7 mouse cellular contexts compared by ENCODE assay signal in genomic region chr10:80166136-80166535, GRCm38 (mm10). TPM values are rescaled to one million over a fixed set of nuclear protein-coding genes. Genes with fewer than 3 reads are reported as not detected.
A peak's percentile ranks its signal among the peaks of the same experiment; 100 is the strongest.
DNase-seq lines count a peak whose midpoint lies in the region; ATAC-seq and TF ChIP-seq lines count a peak whose summit lies in the region.
"Not testable (repeated sequence)": the region's sequence is repeated elsewhere in the genome, so short reads cannot be mapped to it uniquely, and the experiment has no call there.

No protein-coding gene starts in this region.

- peak overlapping the region; percentile 63; the same call in 1 of the 2 replicates for H3K27ac ChIP-seq in embryonic facial prominence, embryonic 13.5 days
- peak overlapping the region; percentile 76 for H3K27ac ChIP-seq in forebrain, postnatal 0 days (ENCODE audit: low read depth, low read length)
- peak overlapping the region; percentile 82 for H3K27ac ChIP-seq in hindbrain, embryonic 11.5 days (ENCODE audit: low read depth, low read length)
- H3K27ac ChIP-seq in kidney, embryonic 14.5 days (ENCODE audit: low read depth, low read length); liver, embryonic 11.5 days (ENCODE audit: low read depth, low read length): not testable (repeated sequence)
- peak overlapping the region; percentile 50 for H3K27ac ChIP-seq in midbrain, embryonic 11.5 days (ENCODE audit: low read depth, low read length)
- H3K27ac ChIP-seq in neural tube, embryonic 14.5 days (ENCODE audit: low read depth, low read length), result peak overlapping the region; percentile 90

- H3K9me3 ChIP-seq in embryonic facial prominence, embryonic 13.5 days; forebrain, postnatal 0 days (ENCODE audit: low read length); hindbrain, embryonic 11.5 days (ENCODE audit: control insufficient read depth, low read length); kidney, embryonic 14.5 days (ENCODE audit: control insufficient read depth, low read length); liver, embryonic 11.5 days (ENCODE audit: control insufficient read depth, low read length); midbrain, embryonic 11.5 days (ENCODE audit: control insufficient read depth, low read length); neural tube, embryonic 14.5 days (ENCODE audit: control insufficient read depth, low read length): not testable (repeated sequence)

- H3K36me3 ChIP-seq in embryonic facial prominence, embryonic 13.5 days, result peaks cover 15% of the 10 kb centered on the region
- H3K36me3 ChIP-seq in forebrain, postnatal 0 days (ENCODE audit: insufficient read depth), result peaks cover 14% of the 10 kb centered on the region
- H3K36me3 ChIP-seq in hindbrain, embryonic 11.5 days (ENCODE audit: control insufficient read depth, insufficient read depth, low read length), result not testable (repeated sequence)
- peaks cover 16% of the 10 kb centered on the region for H3K36me3 ChIP-seq in kidney, embryonic 14.5 days (ENCODE audit: control insufficient read depth, insufficient read depth, low read length)
- peaks cover 12% of the 10 kb centered on the region for H3K36me3 ChIP-seq in liver, embryonic 11.5 days (ENCODE audit: control insufficient read depth, insufficient read depth, low read length)
- H3K36me3 ChIP-seq in midbrain, embryonic 11.5 days (ENCODE audit: control insufficient read depth, insufficient read depth, low read length), result peaks cover 13% of the 10 kb centered on the region
- H3K36me3 ChIP-seq in neural tube, embryonic 14.5 days (ENCODE audit: control insufficient read depth, insufficient read depth, low read length), result peaks cover 14% of the 10 kb centered on the region

- peak overlapping the region; percentile 71 for H3K9ac ChIP-seq in embryonic facial prominence, embryonic 13.5 days
- peak overlapping the region; percentile 65; the same call in 1 of the 2 replicates for H3K9ac ChIP-seq in forebrain, postnatal 0 days
- H3K9ac ChIP-seq in hindbrain, embryonic 11.5 days (ENCODE audit: low read depth, low read length), result peak overlapping the region; percentile 44; the same call in 1 of the 2 replicates
- not testable (repeated sequence) for H3K9ac ChIP-seq in kidney, embryonic 14.5 days (ENCODE audit: low read depth, low read length); neural tube, embryonic 14.5 days (replicated peaks; ENCODE audit: low read depth, low read length)
- H3K9ac ChIP-seq in liver, embryonic 11.5 days (ENCODE audit: low read depth, low read length), result peak overlapping the region; percentile 59; the same call in 1 of the 2 replicates
- peak overlapping the region; percentile 50 for H3K9ac ChIP-seq in midbrain, embryonic 11.5 days (ENCODE audit: low read length)

- not testable (repeated sequence) for H3K27me3 ChIP-seq in embryonic facial prominence, embryonic 13.5 days; forebrain, postnatal 0 days (ENCODE audit: insufficient read depth, low read length); hindbrain, embryonic 11.5 days (ENCODE audit: control insufficient read depth, insufficient read depth, low read length); kidney, embryonic 14.5 days (ENCODE audit: control insufficient read depth, insufficient read depth, low read length); liver, embryonic 11.5 days (replicated peaks; ENCODE audit: control insufficient read depth, insufficient read depth, low read length); midbrain, embryonic 11.5 days (ENCODE audit: control insufficient read depth, insufficient read depth, low read length); neural tube, embryonic 14.5 days (ENCODE audit: control insufficient read depth, insufficient read depth, low read length)

- peaks cover 76% of the 10 kb centered on the region for H3K4me1 ChIP-seq in embryonic facial prominence, embryonic 13.5 days
- H3K4me1 ChIP-seq in forebrain, postnatal 0 days (ENCODE audit: insufficient read depth), result peaks cover 26% of the 10 kb centered on the region
- H3K4me1 ChIP-seq in hindbrain, embryonic 11.5 days (replicated peaks; ENCODE audit: control insufficient read depth, insufficient read depth, low read length), result peaks cover 17% of the 10 kb centered on the region
- peaks cover 62% of the 10 kb centered on the region for H3K4me1 ChIP-seq in kidney, embryonic 14.5 days (ENCODE audit: control insufficient read depth, insufficient read depth, low read length)
- H3K4me1 ChIP-seq in liver, embryonic 11.5 days (replicated peaks; ENCODE audit: control insufficient read depth, insufficient read depth, low read length), result peaks cover 61% of the 10 kb centered on the region
- H3K4me1 ChIP-seq in midbrain, embryonic 11.5 days (ENCODE audit: control insufficient read depth, insufficient read depth, low read length), result peaks cover 45% of the 10 kb centered on the region
- peaks cover 41% of the 10 kb centered on the region for H3K4me1 ChIP-seq in neural tube, embryonic 14.5 days (ENCODE audit: control insufficient read depth, insufficient read depth, low read length)

- H3K4me3 ChIP-seq in embryonic facial prominence, embryonic 13.5 days, result peak overlapping the region; percentile 45; the same call in 1 of the 2 replicates
- not testable (repeated sequence) for H3K4me3 ChIP-seq in forebrain, postnatal 0 days (ENCODE audit: low read depth, low read length); hindbrain, embryonic 11.5 days (ENCODE audit: low read depth, low read length); kidney, embryonic 14.5 days (ENCODE audit: low read length); liver, embryonic 11.5 days (ENCODE audit: low read depth, low read length); midbrain, embryonic 11.5 days (ENCODE audit: low read depth, low read length); neural tube, embryonic 14.5 days (ENCODE audit: low read depth, low read length)

- peak overlapping the region; percentile 93 for H3K4me2 ChIP-seq in embryonic facial prominence, embryonic 13.5 days
- peak overlapping the region; percentile 83 for H3K4me2 ChIP-seq in forebrain, postnatal 0 days (ENCODE audit: low read depth)
- H3K4me2 ChIP-seq in hindbrain, embryonic 11.5 days (replicated peaks; ENCODE audit: low read depth, low read length); midbrain, embryonic 11.5 days: not testable (repeated sequence)
- 0 out of 2 replicates have a peak overlapping the region, but pooled peaks have one; percentile 80 for H3K4me2 ChIP-seq in kidney, embryonic 14.5 days (replicated peaks; ENCODE audit: low read depth, low read length)
- H3K4me2 ChIP-seq in liver, embryonic 11.5 days, result peak overlapping the region; percentile 82
- peak overlapping the region; percentile 94; the same call in 1 of the 2 replicates for H3K4me2 ChIP-seq in neural tube, embryonic 14.5 days (ENCODE audit: low read depth, low read length)

- not testable (repeated sequence) for DNase-seq in forebrain, postnatal 0 days; hindbrain, embryonic 11.5 days (ENCODE audit: low spot score); liver, embryonic 11.5 days (ENCODE audit: low spot score); midbrain, embryonic 11.5 days (ENCODE audit: low spot score, missing footprints)

- not testable (repeated sequence) for TF ChIP-seq CTCF in forebrain, postnatal 0 days (IDR thresholded peaks at IDR 0.05; ENCODE audit: low read depth)

- 79% methylated on average over 4 of the region's 4 CpGs for WGBS in embryonic facial prominence, embryonic 13.5 days
- 87% methylated on average over 4 of the region's 4 CpGs for WGBS in forebrain, postnatal 0 days
- WGBS in hindbrain, embryonic 11.5 days, result 86% methylated on average over 4 of the region's 4 CpGs
- 83% methylated on average over 4 of the region's 4 CpGs for WGBS in kidney, embryonic 14.5 days
- 79% methylated on average over 4 of the region's 4 CpGs for WGBS in liver, embryonic 11.5 days
- 84% methylated on average over 4 of the region's 4 CpGs for WGBS in midbrain, embryonic 11.5 days
- 81% methylated on average over 4 of the region's 4 CpGs for WGBS in neural tube, embryonic 14.5 days

- not testable (repeated sequence) for ATAC-seq in embryonic facial prominence, embryonic 13.5 days (ENCODE audit: insufficient number of reproducible peaks, insufficient read depth, low FRiP score, low TSS enrichment, low read depth); forebrain, postnatal 0 days; hindbrain, embryonic 11.5 days (ENCODE audit: low FRiP score); kidney, embryonic 14.5 days (ENCODE audit: low FRiP score, low TSS enrichment); liver, embryonic 11.5 days (replicated peaks; ENCODE audit: low FRiP score); midbrain, embryonic 11.5 days (ENCODE audit: low FRiP score); neural tube, embryonic 14.5 days (ENCODE audit: low read depth)

RNA-seq across cellular contexts. Expression of gene Cirbp, which starts 0.4 kb away (rescaled TPM):
- 142 and 162 TPM in 2 replicates for polyA plus RNA-seq in embryonic facial prominence, embryonic 13.5 days (2015; fragmentation: Nextera tagmentation; extraction: Ambion mirVana)
- 345 and 424 TPM in 2 replicates for total RNA-seq in forebrain, postnatal 0 days (2014; rRNA removed)
- polyA plus RNA-seq in forebrain, postnatal 0 days (2015; fragmentation: Nextera tagmentation; extraction: Ambion mirVana), result 834 and 838 TPM in 2 replicates
- 83.4 and 90.4 TPM in 2 replicates for polyA plus RNA-seq in hindbrain, embryonic 11.5 days (2014; fragmentation: Nextera tagmentation; extraction: Ambion mirVana)
- 80.0 and 104 TPM in 2 replicates for polyA plus RNA-seq in kidney, embryonic 14.5 days (2014; fragmentation: Nextera tagmentation; extraction: Ambion mirVana)
- 22.5 and 25.1 TPM in 2 replicates for polyA plus RNA-seq in liver, embryonic 11.5 days (2014; fragmentation: Nextera tagmentation; extraction: Ambion mirVana)
- polyA plus RNA-seq in midbrain, embryonic 11.5 days (2014; fragmentation: Nextera tagmentation; extraction: Ambion mirVana), result 81.5 and 87.1 TPM in 2 replicates
- 249 and 286 TPM in 2 replicates for polyA plus RNA-seq in neural tube, embryonic 14.5 days (2014; fragmentation: Nextera tagmentation; extraction: Ambion mirVana)

RNA-seq across cellular contexts. Expression of gene 1600002K03Rik, which starts 6.6 kb away (rescaled TPM):
- polyA plus RNA-seq in embryonic facial prominence, embryonic 13.5 days (2015; fragmentation: Nextera tagmentation; extraction: Ambion mirVana), result 11.0 and 11.6 TPM in 2 replicates
- total RNA-seq in forebrain, postnatal 0 days (2014; rRNA removed), result 4.2 and 5.0 TPM in 2 replicates
- polyA plus RNA-seq in forebrain, postnatal 0 days (2015; fragmentation: Nextera tagmentation; extraction: Ambion mirVana), result 5.0 and 6.0 TPM in 2 replicates
- polyA plus RNA-seq in hindbrain, embryonic 11.5 days (2014; fragmentation: Nextera tagmentation; extraction: Ambion mirVana), result 7.6 and 9.4 TPM in 2 replicates
- 10.3 and 12.1 TPM in 2 replicates for polyA plus RNA-seq in kidney, embryonic 14.5 days (2014; fragmentation: Nextera tagmentation; extraction: Ambion mirVana)
- polyA plus RNA-seq in liver, embryonic 11.5 days (2014; fragmentation: Nextera tagmentation; extraction: Ambion mirVana), result 21.8 and 27.4 TPM in 2 replicates
- polyA plus RNA-seq in midbrain, embryonic 11.5 days (2014; fragmentation: Nextera tagmentation; extraction: Ambion mirVana), result 8.0 and 8.7 TPM in 2 replicates
- polyA plus RNA-seq in neural tube, embryonic 14.5 days (2014; fragmentation: Nextera tagmentation; extraction: Ambion mirVana), result 6.4 and 7.8 TPM in 2 replicates

RNA-seq across cellular contexts. Expression of gene Efna2, which starts 13.1 kb away (rescaled TPM):
- 26.8 and 38.8 TPM in 2 replicates for polyA plus RNA-seq in embryonic facial prominence, embryonic 13.5 days (2015; fragmentation: Nextera tagmentation; extraction: Ambion mirVana)
- 29.0 and 30.9 TPM in 2 replicates for total RNA-seq in forebrain, postnatal 0 days (2014; rRNA removed)
- polyA plus RNA-seq in forebrain, postnatal 0 days (2015; fragmentation: Nextera tagmentation; extraction: Ambion mirVana), result 30.6 and 31.3 TPM in 2 replicates
- 24.8 and 34.2 TPM in 2 replicates for polyA plus RNA-seq in hindbrain, embryonic 11.5 days (2014; fragmentation: Nextera tagmentation; extraction: Ambion mirVana)
- 15.4 and 17.3 TPM in 2 replicates for polyA plus RNA-seq in kidney, embryonic 14.5 days (2014; fragmentation: Nextera tagmentation; extraction: Ambion mirVana)
- 9.4 and 10.7 TPM in 2 replicates for polyA plus RNA-seq in liver, embryonic 11.5 days (2014; fragmentation: Nextera tagmentation; extraction: Ambion mirVana)
- 78.1 and 91.7 TPM in 2 replicates for polyA plus RNA-seq in midbrain, embryonic 11.5 days (2014; fragmentation: Nextera tagmentation; extraction: Ambion mirVana)
- polyA plus RNA-seq in neural tube, embryonic 14.5 days (2014; fragmentation: Nextera tagmentation; extraction: Ambion mirVana), result 24.0 and 25.9 TPM in 2 replicates

RNA-seq across cellular contexts. Expression of gene Midn, which starts 18.1 kb away (rescaled TPM):
- 21.2 and 25.7 TPM in 2 replicates for polyA plus RNA-seq in embryonic facial prominence, embryonic 13.5 days (2015; fragmentation: Nextera tagmentation; extraction: Ambion mirVana)
- 91.5 and 120 TPM in 2 replicates for total RNA-seq in forebrain, postnatal 0 days (2014; rRNA removed)
- 19.3 and 21.3 TPM in 2 replicates for polyA plus RNA-seq in forebrain, postnatal 0 days (2015; fragmentation: Nextera tagmentation; extraction: Ambion mirVana)
- 66.7 and 67.1 TPM in 2 replicates for polyA plus RNA-seq in hindbrain, embryonic 11.5 days (2014; fragmentation: Nextera tagmentation; extraction: Ambion mirVana)
- 42.3 and 46.2 TPM in 2 replicates for polyA plus RNA-seq in kidney, embryonic 14.5 days (2014; fragmentation: Nextera tagmentation; extraction: Ambion mirVana)
- 19.2 and 20.1 TPM in 2 replicates for polyA plus RNA-seq in liver, embryonic 11.5 days (2014; fragmentation: Nextera tagmentation; extraction: Ambion mirVana)
- 66.0 and 71.3 TPM in 2 replicates for polyA plus RNA-seq in midbrain, embryonic 11.5 days (2014; fragmentation: Nextera tagmentation; extraction: Ambion mirVana)
- polyA plus RNA-seq in neural tube, embryonic 14.5 days (2014; fragmentation: Nextera tagmentation; extraction: Ambion mirVana), result 38.8 and 39.8 TPM in 2 replicates

RNA-seq across cellular contexts. Expression of gene Cbarp, which starts 25.5 kb away (rescaled TPM):
- 6.8 and 9.8 TPM in 2 replicates for polyA plus RNA-seq in embryonic facial prominence, embryonic 13.5 days (2015; fragmentation: Nextera tagmentation; extraction: Ambion mirVana)
- total RNA-seq in forebrain, postnatal 0 days (2014; rRNA removed), result 114 and 151 TPM in 2 replicates
- 57.5 and 68.2 TPM in 2 replicates for polyA plus RNA-seq in forebrain, postnatal 0 days (2015; fragmentation: Nextera tagmentation; extraction: Ambion mirVana)
- polyA plus RNA-seq in hindbrain, embryonic 11.5 days (2014; fragmentation: Nextera tagmentation; extraction: Ambion mirVana), result 15.1 and 16.7 TPM in 2 replicates
- 8.1 and 8.4 TPM in 2 replicates for polyA plus RNA-seq in kidney, embryonic 14.5 days (2014; fragmentation: Nextera tagmentation; extraction: Ambion mirVana)
- polyA plus RNA-seq in liver, embryonic 11.5 days (2014; fragmentation: Nextera tagmentation; extraction: Ambion mirVana), result 2.8 and 3.1 TPM in 2 replicates
- polyA plus RNA-seq in midbrain, embryonic 11.5 days (2014; fragmentation: Nextera tagmentation; extraction: Ambion mirVana), result 11.1 and 11.8 TPM in 2 replicates
- polyA plus RNA-seq in neural tube, embryonic 14.5 days (2014; fragmentation: Nextera tagmentation; extraction: Ambion mirVana), result 82.2 and 101 TPM in 2 replicates
